23 mouse cellular contexts compared by ENCODE assay signal in the genomic region with DNA sequence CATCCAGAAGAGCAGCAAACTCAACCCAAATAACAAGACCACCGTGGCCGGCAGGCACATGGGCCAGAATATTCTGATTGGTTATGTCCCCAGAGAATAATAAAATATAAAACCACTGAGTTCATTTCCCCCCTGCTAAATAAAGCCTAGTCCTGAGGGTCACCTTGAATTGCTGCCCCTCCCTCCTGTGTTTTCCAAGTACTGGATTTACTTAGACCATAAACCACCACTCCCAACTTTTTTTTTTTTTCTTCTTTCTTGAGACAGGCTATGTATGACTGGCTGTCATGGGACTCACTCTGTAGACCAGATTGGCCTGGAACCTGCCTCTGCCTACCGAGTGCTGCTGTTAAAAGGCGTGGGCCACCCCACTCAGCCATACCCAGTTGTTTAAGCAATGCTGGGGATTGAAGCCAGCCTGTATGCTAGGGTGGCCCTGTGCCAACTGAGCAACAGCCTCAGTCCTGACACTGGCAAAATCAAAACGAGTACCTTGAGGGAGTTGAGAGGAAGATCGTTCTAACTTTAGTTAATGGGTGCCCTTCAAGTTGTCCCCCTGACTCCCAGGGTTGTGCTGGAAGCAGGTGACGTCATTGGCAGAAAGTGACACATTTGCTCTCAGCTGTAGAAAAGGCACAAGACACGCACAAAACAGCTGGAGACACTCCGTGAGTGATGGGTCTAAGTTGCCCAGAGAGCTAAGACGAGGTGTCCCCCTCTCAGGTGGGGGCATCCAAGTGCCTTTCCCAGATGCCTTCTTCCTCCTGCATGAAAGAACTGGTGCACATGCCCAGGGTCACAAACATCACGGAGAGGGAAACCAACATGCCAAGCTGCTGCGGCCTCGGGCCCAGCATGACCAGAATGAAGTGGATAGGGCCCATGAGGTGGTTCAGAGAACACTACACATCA. TPM values are rescaled to one million over a fixed set of nuclear protein-coding genes. Genes with fewer than 3 reads are reported as not detected.
DNase-seq lines count a peak whose midpoint lies in the region; ATAC-seq and TF ChIP-seq lines count a peak whose summit lies in the region.
"Had no signal": no experiment of that assay in that cellular context is flagged by ENCODE, and none has a peak within 500 bp of the region (broad histone marks: within the 10 kb centered on the region; RNA-seq: fewer than 3 reads in every experiment).

No protein-coding gene starts in this region.

- H3K36me3 ChIP-seq in hindbrain, embryonic 14.5 days (replicated peaks; ENCODE audit: control insufficient read depth, insufficient read depth) = no peaks in the 10 kb centered on the region
- peaks cover 10% of the 10 kb centered on the region; the same call in 1 of the 2 replicates for H3K36me3 ChIP-seq in hindbrain, embryonic 12.5 days
- H3K36me3 ChIP-seq in limb, embryonic 14.5 days (ENCODE audit: control insufficient read depth, insufficient read depth, low read length) = 0 out of 2 replicates have a peak, but pooled peaks cover 6% of the 10 kb centered on the region
- H3K36me3 ChIP-seq in forebrain, postnatal 0 days (ENCODE audit: insufficient read depth) = 0 out of 2 replicates have a peak, but pooled peaks cover 3% of the 10 kb centered on the region
- H3K36me3 ChIP-seq: hindbrain, embryonic 15.5 days; neural tube, embryonic 13.5 days had no signal

- no peak overlapping the region for H3K9ac ChIP-seq in hindbrain, embryonic 14.5 days
- no peak overlapping the region for H3K9ac ChIP-seq in hindbrain, embryonic 12.5 days
- no peak overlapping the region for H3K9ac ChIP-seq in limb, embryonic 14.5 days (ENCODE audit: low read depth, low read length, severe bottlenecking)
- no peak overlapping the region for H3K9ac ChIP-seq in forebrain, postnatal 0 days
- H3K9ac ChIP-seq: embryonic facial prominence, embryonic 12.5 days; hindbrain, embryonic 15.5 days; limb, embryonic 12.5 days; neural tube, embryonic 13.5 days had no signal

- H3K4me1 ChIP-seq in hindbrain, embryonic 14.5 days (replicated peaks; ENCODE audit: control insufficient read depth, insufficient read depth, low read length) = no peaks in the 10 kb centered on the region
- no peaks in the 10 kb centered on the region for H3K4me1 ChIP-seq in hindbrain, embryonic 12.5 days
- peaks cover 18% of the 10 kb centered on the region for H3K4me1 ChIP-seq in limb, embryonic 14.5 days (ENCODE audit: control insufficient read depth, insufficient read depth, low read length)
- no peaks in the 10 kb centered on the region for H3K4me1 ChIP-seq in forebrain, postnatal 0 days (ENCODE audit: insufficient read depth)
- H3K4me1 ChIP-seq: embryonic facial prominence, embryonic 12.5 days; hindbrain, embryonic 15.5 days; neural tube, embryonic 13.5 days had no signal

- H3K27ac ChIP-seq in hindbrain, embryonic 14.5 days = no peak overlapping the region
- H3K27ac ChIP-seq in hindbrain, embryonic 12.5 days = no peak overlapping the region
- peak overlapping the region; percentile 43; the same call in 1 of the 2 replicates for H3K27ac ChIP-seq in limb, embryonic 14.5 days (replicated peaks; ENCODE audit: low read depth, low read length)
- H3K27ac ChIP-seq in layer of hippocampus, adult 2 months = no peak overlapping the region
- no peak overlapping the region for H3K27ac ChIP-seq in forebrain, postnatal 0 days (ENCODE audit: low read depth, low read length)
- H3K27ac ChIP-seq: embryonic facial prominence, embryonic 12.5 days; gastrocnemius, adult 2 months; hindbrain, embryonic 15.5 days; left cerebral cortex, adult 2 months; neural tube, embryonic 13.5 days had no signal

- no peak overlapping the region for H3K4me3 ChIP-seq in hindbrain, embryonic 14.5 days (replicated peaks; ENCODE audit: low read length)
- H3K4me3 ChIP-seq in hindbrain, embryonic 12.5 days = no peak overlapping the region
- H3K4me3 ChIP-seq in limb, embryonic 14.5 days (replicated peaks; ENCODE audit: low read length) = no peak overlapping the region
- no peak overlapping the region for H3K4me3 ChIP-seq in layer of hippocampus, adult 2 months
- H3K4me3 ChIP-seq in forebrain, postnatal 0 days (ENCODE audit: low read depth, low read length) = no peak overlapping the region
- H3K4me3 ChIP-seq: embryonic facial prominence, embryonic 12.5 days; gastrocnemius, adult 2 months; hindbrain, embryonic 15.5 days; left cerebral cortex, adult 2 months; limb, embryonic 12.5 days; neural tube, embryonic 13.5 days had no signal

- no peak overlapping the region for H3K4me2 ChIP-seq in hindbrain, embryonic 14.5 days (replicated peaks)
- H3K4me2 ChIP-seq in hindbrain, embryonic 12.5 days (replicated peaks) = no peak overlapping the region
- no peak overlapping the region for H3K4me2 ChIP-seq in limb, embryonic 14.5 days (replicated peaks; ENCODE audit: low read depth, low read length, severe bottlenecking)
- no peak overlapping the region for H3K4me2 ChIP-seq in forebrain, postnatal 0 days (ENCODE audit: low read depth)
- H3K4me2 ChIP-seq: embryonic facial prominence, embryonic 12.5 days; heart, embryonic 11.5 days; hindbrain, embryonic 15.5 days; limb, embryonic 12.5 days; midbrain, embryonic 11.5 days; neural tube, embryonic 13.5 days had no signal

- TF ChIP-seq CTCF in layer of hippocampus, adult 2 months (conservative IDR thresholded peaks at IDR 0.05) = no peak
- no peak for TF ChIP-seq CTCF in forebrain, postnatal 0 days (IDR thresholded peaks at IDR 0.05; ENCODE audit: low read depth)

- no peak for TF ChIP-seq POLR2A in limb, embryonic 14.5 days (IDR thresholded peaks at IDR 0.05; ENCODE audit: borderline replicate concordance, extremely low read depth, insufficient read depth, insufficient read length)

- H3K9me3 ChIP-seq in hindbrain, embryonic 14.5 days (ENCODE audit: control insufficient read depth, low read length) = no peaks in the 10 kb centered on the region
- H3K9me3 ChIP-seq in hindbrain, embryonic 12.5 days (replicated peaks) = no peaks in the 10 kb centered on the region
- no peaks in the 10 kb centered on the region for H3K9me3 ChIP-seq in limb, embryonic 14.5 days (ENCODE audit: control insufficient read depth, low read length)
- no peaks in the 10 kb centered on the region for H3K9me3 ChIP-seq in forebrain, postnatal 0 days (ENCODE audit: low read length)
- H3K9me3 ChIP-seq: embryonic facial prominence, embryonic 12.5 days; hindbrain, embryonic 15.5 days; limb, embryonic 12.5 days; neural tube, embryonic 13.5 days had no signal

- 91% methylated on average over 13 of the region's 13 CpGs for WGBS in hindbrain, embryonic 14.5 days
- WGBS in hindbrain, embryonic 12.5 days = 93% methylated on average over 13 of the region's 13 CpGs
- WGBS in limb, embryonic 14.5 days = 73% methylated on average over 13 of the region's 13 CpGs
- 88% methylated on average over 13 of the region's 13 CpGs for WGBS in forebrain, postnatal 0 days

- peak; percentile 34 for DNase-seq in adrenal gland, postnatal 10 days
- DNase-seq in adrenal gland, adult 8-10 months = no peak
- DNase-seq in hindbrain, embryonic 14.5 days (ENCODE audit: low spot score) = peak; percentile 19
- DNase-seq in ES-CJ7 (ENCODE audit: low read depth, low spot score) = peak; percentile 1
- peak; percentile 43 for DNase-seq in limb, embryonic 14.5 days (ENCODE audit: low spot score)
- no peak for DNase-seq in layer of hippocampus, adult 2 months (ENCODE audit: low spot score in 2 of 2)
- DNase-seq in forebrain, postnatal 0 days = no peak
- DNase-seq: adrenal gland, adult 2 months; cerebellum, adult 11-12 months; cerebellum, postnatal 36 days; gastrocnemius, adult 2 months; kidney, adult 8-10 months; right cerebral cortex, postnatal 14 days; thymus, adult 18-20 months had no signal

- ATAC-seq in hindbrain, embryonic 14.5 days (ENCODE audit: low FRiP score) = no peak
- no peak for ATAC-seq in hindbrain, embryonic 12.5 days (ENCODE audit: low FRiP score)
- ATAC-seq in limb, embryonic 14.5 days (ENCODE audit: low FRiP score, low read depth) = peak; percentile 66; the same call in 1 of the 2 replicates
- ATAC-seq in forebrain, postnatal 0 days = no peak
- ATAC-seq: CD4-positive, CD25-positive, alpha-beta regulatory T cell, adult 4 months had no signal

- H3K27me3 ChIP-seq in hindbrain, embryonic 14.5 days (ENCODE audit: control insufficient read depth, insufficient read depth, low read length) = no peaks in the 10 kb centered on the region
- no peaks in the 10 kb centered on the region for H3K27me3 ChIP-seq in hindbrain, embryonic 12.5 days
- H3K27me3 ChIP-seq in limb, embryonic 14.5 days (ENCODE audit: control insufficient read depth, insufficient read depth, low read length) = no peaks in the 10 kb centered on the region
- H3K27me3 ChIP-seq in forebrain, postnatal 0 days (ENCODE audit: insufficient read depth, low read length) = no peaks in the 10 kb centered on the region
- H3K27me3 ChIP-seq: embryonic facial prominence, embryonic 12.5 days; hindbrain, embryonic 15.5 days; limb, embryonic 12.5 days; neural tube, embryonic 13.5 days had no signal

RNA-seq across cellular contexts. Expression of gene Tomm7, which starts 20.3 kb away (rescaled TPM):
- 100 to 1,000 TPM; 117 TPM for total RNA-seq in adrenal gland, postnatal 10 days (2021)
- total RNA-seq in adrenal gland, adult 8-10 months (2022) = 100 to 1,000 TPM in 2 of 4 experiments, 10 to 100 TPM in 2; 96.5 to 124 (median 111) TPM
- 80.0 and 97.7 TPM in 2 replicates for polyA plus RNA-seq in hindbrain, embryonic 14.5 days (2014; fragmentation: Nextera tagmentation; extraction: Ambion mirVana)
- 91.8 and 104 TPM in 2 replicates for polyA plus RNA-seq in hindbrain, embryonic 12.5 days (2016; fragmentation: Nextera tagmentation; extraction: Ambion mirVana)
- polyA plus RNA-seq in limb, embryonic 14.5 days (2012; rRNA removed) = 79.3 and 86.3 TPM in 2 replicates
- polyA plus RNA-seq in limb, embryonic 14.5 days (2014; fragmentation: Nextera tagmentation; extraction: Ambion mirVana) = 109 and 113 TPM in 2 replicates
- total RNA-seq in layer of hippocampus, adult 2 months (2021) = 10 to 100 TPM; 73.7 to 80.6 TPM
- 26.3 and 39.1 TPM in 2 replicates for total RNA-seq in forebrain, postnatal 0 days (2014; rRNA removed)
- 83.3 and 109 TPM in 2 replicates for polyA plus RNA-seq in forebrain, postnatal 0 days (2015; fragmentation: Nextera tagmentation; extraction: Ambion mirVana)

Comparison
In these comparisons a context has a peak if more than half of its experiments do, and no peak if none do; other contexts are left out.
1. DNase-seq: peak in adrenal gland, postnatal 10 days (single experiment), hindbrain, embryonic 14.5 days (single experiment), ES-CJ7 (single experiment) and limb, embryonic 14.5 days (single experiment); none in adrenal gland, adult 8-10 months (single experiment), layer of hippocampus, adult 2 months (0 of 2) and forebrain, postnatal 0 days (single experiment).